In the genomic region with DNA sequence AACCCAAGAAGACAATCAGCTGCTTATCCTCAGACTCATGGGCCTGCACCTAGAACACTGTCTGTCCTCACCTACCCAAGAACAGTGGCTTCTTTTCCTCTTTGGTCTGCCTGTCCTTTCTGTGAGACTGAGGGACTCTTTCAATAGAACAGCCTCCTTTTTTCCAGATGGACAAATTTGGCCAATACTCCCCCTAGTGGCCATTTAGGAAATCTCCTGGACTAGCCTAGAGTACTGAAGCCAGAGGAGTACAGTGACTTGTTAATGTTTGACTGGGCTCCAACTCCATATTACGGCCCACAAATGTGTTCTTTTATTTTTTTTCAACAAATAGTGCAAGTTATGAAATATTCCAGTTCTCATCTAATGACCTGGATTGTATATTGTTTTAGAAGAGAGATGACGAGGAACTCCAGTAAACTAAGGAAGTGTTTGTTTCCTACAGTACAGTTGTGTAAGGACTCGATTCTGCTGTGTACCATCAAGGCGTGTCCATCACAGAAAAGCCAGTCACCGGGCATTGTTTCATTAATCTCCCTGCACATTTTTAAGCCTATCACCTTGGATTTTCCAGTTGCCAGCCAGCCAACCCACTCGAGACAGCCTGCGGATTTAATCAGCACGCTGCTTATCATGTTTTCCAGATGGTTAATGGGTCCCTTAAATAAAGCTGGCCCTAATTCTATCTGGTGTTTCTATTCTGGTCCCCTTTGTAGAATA, we compare ENCODE assay signal across 9 mouse cellular contexts.
DNase-seq lines count a peak whose midpoint lies in the region; ATAC-seq and TF ChIP-seq lines count a peak whose summit lies in the region.
"Had no signal": no experiment of that assay in that cellular context is flagged by ENCODE, and none has a peak within 500 bp of the region (broad histone marks: within the 10 kb centered on the region; RNA-seq: fewer than 3 reads in every experiment).

No protein-coding gene starts in this region.

- H3K36me3 ChIP-seq in forebrain, embryonic 15.5 days, result no peaks in the 10 kb centered on the region
- H3K36me3 ChIP-seq in stomach, postnatal 0 days (ENCODE audit: control insufficient read depth, insufficient read depth, low read length), result no peaks in the 10 kb centered on the region
- H3K36me3 ChIP-seq: heart, embryonic 15.5 days; stomach, embryonic 15.5 days had no signal

- WGBS in forebrain, embryonic 15.5 days, result 75% methylated on average over 8 of the region's 8 CpGs
- 56% methylated on average over 8 of the region's 8 CpGs for WGBS in stomach, postnatal 0 days

- ATAC-seq in Patski, result no peak
- peak; percentile 64 for ATAC-seq in forebrain, embryonic 15.5 days (replicated peaks)
- peak; percentile 83 for ATAC-seq in stomach, postnatal 0 days (ENCODE audit: low FRiP score, low TSS enrichment)

- CTCF ChIA-PET in Patski (lab: Charles Lee), result no interaction called here

- H3K27me3 ChIP-seq in Patski, result no peaks in the 10 kb centered on the region
- H3K27me3 ChIP-seq in forebrain, embryonic 15.5 days, result no peaks in the 10 kb centered on the region
- no peaks in the 10 kb centered on the region for H3K27me3 ChIP-seq in stomach, postnatal 0 days (ENCODE audit: control insufficient read depth, insufficient read depth, low read length)
- H3K27me3 ChIP-seq: heart, embryonic 15.5 days; stomach, embryonic 15.5 days had no signal

- POLR2A ChIA-PET in Patski (lab: Charles Lee), result no interaction called here

- H3K9me3 ChIP-seq in forebrain, embryonic 15.5 days, result no peaks in the 10 kb centered on the region
- no peaks in the 10 kb centered on the region for H3K9me3 ChIP-seq in stomach, postnatal 0 days (ENCODE audit: control insufficient read depth, low read length)
- H3K9me3 ChIP-seq: heart, embryonic 15.5 days; stomach, embryonic 15.5 days had no signal

- peak; percentile 71 for TF ChIP-seq CTCF in left cerebral cortex, adult 2 months (IDR thresholded peaks at IDR 0.05)
- TF ChIP-seq CTCF in Patski (IDR thresholded peaks at IDR 0.05), result peak; percentile 42
- peak; percentile 81 for TF ChIP-seq CTCF in stomach, postnatal 0 days (IDR thresholded peaks at IDR 0.05; ENCODE audit: low read depth)

- H3K27ac ChIP-seq in left cerebral cortex, adult 2 months, result no peak overlapping the region
- H3K27ac ChIP-seq in forebrain, embryonic 15.5 days (replicated peaks), result no peak overlapping the region
- no peak overlapping the region for H3K27ac ChIP-seq in stomach, postnatal 0 days (replicated peaks)
- H3K27ac ChIP-seq: heart, embryonic 15.5 days; stomach, embryonic 15.5 days had no signal

- H3K4me1 ChIP-seq in forebrain, embryonic 15.5 days, result no peaks in the 10 kb centered on the region; the same call in 1 of the 2 replicates
- H3K4me1 ChIP-seq in stomach, postnatal 0 days (replicated peaks; ENCODE audit: control insufficient read depth, insufficient read depth), result no peaks in the 10 kb centered on the region
- H3K4me1 ChIP-seq: stomach, embryonic 15.5 days had no signal

- H3K9ac ChIP-seq in forebrain, embryonic 15.5 days (replicated peaks), result no peak overlapping the region
- no peak overlapping the region for H3K9ac ChIP-seq in stomach, postnatal 0 days (ENCODE audit: low read length)
- H3K9ac ChIP-seq: heart, embryonic 15.5 days; stomach, embryonic 15.5 days had no signal

- DNase-seq in left cerebral cortex, adult 2 months (ENCODE audit: extremely low spot score in 1 of 2, low spot score in 2 of 2), result no peak
- DNase-seq in left cerebral cortex, postnatal 25 days (ENCODE audit: low spot score in 2 of 2), result no peak
- no peak for DNase-seq in Patski (ENCODE audit: low read depth, low spot score)
- peak; percentile 49 for DNase-seq in lung, postnatal 25 days (ENCODE audit: low spot score)
- DNase-seq in stomach, postnatal 0 days (ENCODE audit: low spot score), result no peak
- no peak for DNase-seq in layer of hippocampus, adult 9-11 months

- TF ChIP-seq EP300 in stomach, postnatal 0 days (optimal IDR thresholded peaks at IDR 0.05), result no peak

- H3K4me3 ChIP-seq in left cerebral cortex, adult 2 months, result no peak overlapping the region
- H3K4me3 ChIP-seq in forebrain, embryonic 15.5 days, result no peak overlapping the region
- no peak overlapping the region for H3K4me3 ChIP-seq in stomach, postnatal 0 days (ENCODE audit: low read depth, low read length)
- H3K4me3 ChIP-seq: heart, embryonic 15.5 days; stomach, embryonic 15.5 days had no signal

- intact Hi-C loops in left cerebral cortex, adult 2 months (cut with DNase I), result loop anchor here (5.0 kb wide), 1 partner anchor 47 kb away; no protein-coding TSS in a partner anchor
- intact Hi-C loops in left cerebral cortex, postnatal 25 days (cut with DNase I), result loop anchor here (5.0 kb wide), 1 partner anchor 112 kb away; no protein-coding TSS in a partner anchor

- in situ Hi-C loops in Patski (cut with MboI; ENCODE audit: low pct_unique_long_range_greater_than_20kb), result no loop called here

- H3K4me2 ChIP-seq in forebrain, embryonic 15.5 days (replicated peaks), result no peak overlapping the region
- no peak overlapping the region for H3K4me2 ChIP-seq in stomach, postnatal 0 days (replicated peaks; ENCODE audit: low read depth)
- H3K4me2 ChIP-seq: heart, embryonic 15.5 days; stomach, embryonic 15.5 days had no signal
